Mouse (Mus musculus): Measurements from ENCODE around the gene Ntn4. TPM values are rescaled to one million over a fixed set of nuclear protein-coding genes. Genes with fewer than 3 reads are reported as not detected.

The Ntn4 gene
- 7.2 TPM for polyA plus RNA-seq (2015; fragmentation: Illumina TruSeq; extraction: RNeasy Lipid Tissue Mini Kit (QIAGEN cat#74804); ENCODE audit: insufficient read depth, low replicate concordance)

GRCm38 (mm10) chr10:93640521-93640952 is at the start of gene Ntn4:
Gene Ntn4 (plus strand): TSS chr10:93640681.

Other genes with a start within 250 kb of the Ntn4 start
- gene Lta4h, start 187.3 kb upstream of the Ntn4 start, polyA plus RNA-seq (2015; fragmentation: Illumina TruSeq; extraction: RNeasy Lipid Tissue Mini Kit (QIAGEN cat#74804); ENCODE audit: insufficient read depth, low replicate concordance), result 117 TPM
- 0.51 TPM for gene Hal, start 151.9 kb upstream of the Ntn4 start, polyA plus RNA-seq (2015; fragmentation: Illumina TruSeq; extraction: RNeasy Lipid Tissue Mini Kit (QIAGEN cat#74804); ENCODE audit: insufficient read depth, low replicate concordance)
- not detected for gene Amdhd1, start 100.6 kb upstream of the Ntn4 start, polyA plus RNA-seq (2015; fragmentation: Illumina TruSeq; extraction: RNeasy Lipid Tissue Mini Kit (QIAGEN cat#74804); ENCODE audit: insufficient read depth, low replicate concordance)
- 0.10 TPM for gene Ccdc38, start 100.0 kb upstream of the Ntn4 start, polyA plus RNA-seq (2015; fragmentation: Illumina TruSeq; extraction: RNeasy Lipid Tissue Mini Kit (QIAGEN cat#74804); ENCODE audit: insufficient read depth, low replicate concordance)
- gene Snrpf, start 51.0 kb upstream of the Ntn4 start, polyA plus RNA-seq (2015; fragmentation: Illumina TruSeq; extraction: RNeasy Lipid Tissue Mini Kit (QIAGEN cat#74804); ENCODE audit: insufficient read depth, low replicate concordance), result 72.4 TPM
- 0.10 TPM for gene Usp44, start 190.9 kb downstream of the Ntn4 start, polyA plus RNA-seq (2015; fragmentation: Illumina TruSeq; extraction: RNeasy Lipid Tissue Mini Kit (QIAGEN cat#74804); ENCODE audit: insufficient read depth, low replicate concordance)